Mouse (Mus musculus) CH12.LX (cell line): ENCODE data around the gene S100a2. TPM values are rescaled to one million over a fixed set of nuclear protein-coding genes. Genes with fewer than 3 reads are reported as not detected.

Source experiments
- DNase-seq: peaks from one replicate; pipeline ENCODE4 v3.0.0-alpha.2; 2013; ENCODE audit errors: extremely low read depth
- H3K27ac ChIP-seq: 2 replicates; pipeline ENCODE4 v1.5.1; 2012; ENCODE audit warnings: low read depth, mild to moderate bottlenecking, control low read depth, moderate library complexity; ENCODE audit not compliant: insufficient read depth
- H3K27me3 ChIP-seq: replicated peaks from 2 replicates; pipeline ENCODE3; 2012; ENCODE audit warnings: inconsistent platforms
- H3K36me3 ChIP-seq, 2 experiments: replicated peaks in 1 of 2; 2 replicates each; pipeline versions ENCODE3 to v1.6.1; 2012; ENCODE audit warnings: inconsistent platforms in 1 of 2, low read length in 1 of 2, mild to moderate bottlenecking in 1 of 2, mixed read lengths in 1 of 2, moderate library complexity in 1 of 2; ENCODE audit not compliant: control insufficient read depth in 1 of 2, insufficient read depth in 1 of 2
- H3K4me1 ChIP-seq, 2 experiments: 2 replicates each; pipeline ENCODE4 v1.6.1; 2012; ENCODE audit warnings: inconsistent platforms in 1 of 2, moderate library complexity in 1 of 2; ENCODE audit not compliant: insufficient read depth in 2 of 2, control insufficient read depth in 1 of 2
- H3K4me2 ChIP-seq: 2 replicates; pipeline ENCODE4 v1.6.1; 2012; ENCODE audit warnings: low read depth, mild to moderate bottlenecking, control low read depth; ENCODE audit not compliant: poor library complexity, insufficient read depth, severe bottlenecking
- H3K4me3 ChIP-seq, 3 experiments: fragments of 150-350 bp in 1 of 3; sonication (generic) in 1 of 3; replicated peaks in 1 of 3; 2 replicates each; pipeline versions ENCODE3 to v1.5.1; 2011 to 2012; ENCODE audit warnings: low read depth in 2 of 3, low read length in 2 of 3, mild to moderate bottlenecking in 2 of 3, moderate library complexity in 2 of 3, control low read depth in 1 of 3, improper control_type of control experiment in 1 of 3, inconsistent platforms in 1 of 3, mixed read lengths in 1 of 3; ENCODE audit not compliant: poor library complexity in 1 of 3
- H3K79me2 ChIP-seq: replicated peaks from 2 replicates; pipeline ENCODE4 v1.6.1; 2012; ENCODE audit warnings: mild to moderate bottlenecking, moderate library complexity; ENCODE audit not compliant: control insufficient read depth, poor library complexity, insufficient read depth, severe bottlenecking; ENCODE audit errors: extremely low read depth
- H3K9ac ChIP-seq: 2 replicates; pipeline ENCODE4 v1.6.1; 2012; ENCODE audit warnings: low read depth, mild to moderate bottlenecking, control low read depth, moderate library complexity; ENCODE audit not compliant: insufficient read depth
- H3K9me3 ChIP-seq: replicated peaks from 2 replicates; pipeline ENCODE3; 2012; ENCODE audit warnings: low read length, inconsistent platforms, mixed read lengths
- BHLHE40 ChIP-seq: IDR thresholded peaks from 2 replicates; pipeline ENCODE4 v1.6.1; 2011; ENCODE audit warnings: mild to moderate bottlenecking, low read depth, low read length, improper control_type of control experiment
- CTCF ChIP-seq, 2 experiments: IDR thresholded peaks in 1 of 2; conservative IDR thresholded peaks in 1 of 2; 2 replicates each; pipeline ENCODE4 v1.5.1; 2011 to 2012; ENCODE audit warnings: low read depth in 2 of 2, low read length in 2 of 2, improper control_type of control experiment in 1 of 2, inconsistent platforms in 1 of 2, mild to moderate bottlenecking in 1 of 2, moderate library complexity in 1 of 2
- ETS1 ChIP-seq: conservative IDR thresholded peaks from 2 replicates; pipeline ENCODE4 v1.6.1; 2012; ENCODE audit warnings: low read depth, mild to moderate bottlenecking, inconsistent platforms, low read length, improper control_type of control experiment, moderate library complexity
- HCFC1 ChIP-seq: IDR thresholded peaks from 2 replicates; pipeline ENCODE4 v1.6.1; 2012; ENCODE audit warnings: low read depth, mild to moderate bottlenecking, inconsistent platforms, low read length, improper control_type of control experiment
- IRF4 ChIP-seq: IDR thresholded peaks from 2 replicates; pipeline ENCODE4 v1.6.1; 2014; ENCODE audit warnings: low read depth, mild to moderate bottlenecking, inconsistent platforms, low read length, improper control_type of control experiment
- JUND ChIP-seq: conservative IDR thresholded peaks from 2 replicates; pipeline ENCODE4 v1.6.1; 2011; ENCODE audit warnings: low read depth, low read length, improper control_type of control experiment
- KAT2A ChIP-seq: IDR thresholded peaks from 2 replicates; pipeline ENCODE4 v1.6.1; 2012; ENCODE audit warnings: low read length, improper control_type of control experiment, inconsistent platforms; ENCODE audit not compliant: insufficient replicate concordance
- MAFK ChIP-seq: IDR thresholded peaks from 2 replicates; pipeline ENCODE4 v1.6.1; 2011; ENCODE audit warnings: low read length, improper control_type of control experiment; ENCODE audit not compliant: insufficient replicate concordance
- MEF2A ChIP-seq: IDR thresholded peaks from 2 replicates; pipeline ENCODE4 v1.6.1; 2014; ENCODE audit warnings: low read depth, mild to moderate bottlenecking, inconsistent platforms, low read length, improper control_type of control experiment, borderline replicate concordance
- MYC ChIP-seq: IDR thresholded peaks from 2 replicates; pipeline ENCODE4 v1.6.1; 2011; ENCODE audit warnings: low read depth, mild to moderate bottlenecking, improper control_type of control experiment, low read length
- NRF1 ChIP-seq: IDR thresholded peaks from 2 replicates; pipeline ENCODE4 v1.6.1; 2014; ENCODE audit warnings: low read depth, mild to moderate bottlenecking, inconsistent platforms, low read length, improper control_type of control experiment, moderate library complexity
- POLR2A ChIP-seq: IDR thresholded peaks from 2 replicates; pipeline ENCODE4 v1.6.1; 2011; ENCODE audit warnings: low read depth, mild to moderate bottlenecking, improper control_type of control experiment, low read length
- RAD21 ChIP-seq: IDR thresholded peaks from 2 replicates; pipeline ENCODE4 v1.6.1; 2011; ENCODE audit warnings: low read depth, mild to moderate bottlenecking, low read length, improper control_type of control experiment, moderate library complexity
- RCOR1 ChIP-seq: conservative IDR thresholded peaks from 2 replicates; pipeline ENCODE4 v1.6.1; 2012; ENCODE audit warnings: low read depth, mild to moderate bottlenecking, inconsistent platforms, low read length, improper control_type of control experiment
- SMC3 ChIP-seq: IDR thresholded peaks from 2 replicates; pipeline ENCODE4 v1.6.1; 2011; ENCODE audit warnings: low read depth, low read length, improper control_type of control experiment
- TBP ChIP-seq: conservative IDR thresholded peaks from 2 replicates; pipeline ENCODE4 v1.6.1; 2011; ENCODE audit warnings: low read depth, low read length, improper control_type of control experiment
- TCF12 ChIP-seq: IDR thresholded peaks from 2 replicates; pipeline ENCODE4 v1.6.1; 2014; ENCODE audit warnings: low read depth, mild to moderate bottlenecking, inconsistent platforms, low read length, improper control_type of control experiment
- USF1 ChIP-seq: IDR thresholded peaks from 2 replicates; pipeline ENCODE4 v1.6.1; 2014; ENCODE audit warnings: low read depth, mild to moderate bottlenecking, inconsistent platforms, low read length, improper control_type of control experiment
- ZC3H11A ChIP-seq: IDR thresholded peaks from 2 replicates; pipeline ENCODE4 v1.6.1; 2012; ENCODE audit warnings: low read depth, mild to moderate bottlenecking, inconsistent platforms, low read length, improper control_type of control experiment
- ZMIZ1 ChIP-seq: IDR thresholded peaks from 2 replicates; pipeline ENCODE4 v1.6.1; 2012; ENCODE audit warnings: low read depth, mild to moderate bottlenecking, inconsistent platforms, low read length, improper control_type of control experiment
- dilution Hi-C: fragments of 300-500 bp; cut with MboI; formaldehyde crosslinking; loops from 2 replicates; pipeline ENCODE4 v1.14.3; 2020; ENCODE audit warnings: low sequenced_read_pairs; ENCODE audit not compliant: extremely low pct_unique_long_range_greater_than_20kb, extremely low pct_ligation_motif_present
- in situ Hi-C: fragments of 300-500 bp; cut with MboI; formaldehyde crosslinking; loops from 3 replicates; pipeline ENCODE4 v1.14.3; 2019; ENCODE audit warnings: low sequenced_read_pairs, low pct_ligation_motif_present, low pct_unique_long_range_greater_than_20kb, mixed read lengths
- polyA plus RNA-seq: library from polyadenylated mRNA; unstranded; fragments of >175 nt; gene quantifications from 2 replicates; pipeline ENCODE4 v1.2.1, GENCODE M21; 2012; ENCODE audit warnings: low read depth; ENCODE audit not compliant: insufficient read length
- total RNA-seq, 2 experiments: library from RNA; depleted of rRNA; stranded (reverse); fragments of 300-350 nt in 1 of 2; fragments of >200 nt in 1 of 2; gene quantifications; 2 replicates each; pipeline ENCODE4 v1.2.3; 2012 to 2014

S100a2 gene
- total and polyA plus RNA-seq, 3 experiments: not detected

- no peak overlapping the region for H3K4me2 ChIP-seq
- H3K4me1 ChIP-seq: peaks cover 0 to 42% of the 10 kb centered on the region in 2 experiments; a peak in 2 of 4 replicates
- no peaks in the 10 kb centered on the region for H3K9me3 ChIP-seq
- H3K27ac ChIP-seq: no peak overlapping the region
- H3K4me3 ChIP-seq: no peak overlapping the region
- no peak overlapping the region for H3K9ac ChIP-seq
- no peak for TF ChIP-seq POLR2A
- no peak for TF ChIP-seq HCFC1
- TF ChIP-seq MEF2A: no peak
- no peak for TF ChIP-seq KAT2A
- TF ChIP-seq MAFK: no peak
- TF ChIP-seq ZC3H11A: no peak
- peak; percentile 42 for DNase-seq
- no peaks in the 10 kb centered on the region for H3K36me3 ChIP-seq
- H3K27me3 ChIP-seq: peaks cover 5% of the 10 kb centered on the region
- in situ Hi-C loops: loop anchor here (5.0 kb wide), 1 partner anchor 105 kb away; the partner anchor contains the start of gene Chtop
- H3K79me2 ChIP-seq: no peaks in the 10 kb centered on the region
- dilution Hi-C loops: no loop called here
Measured at GRCm38 (mm10) chr3:90612061-90612460, 22.0 kb downstream of the S100a2 start.

GRCm38 (mm10) chr3:90612728-90613291, 22.8 kb downstream of the S100a2 start, which contains the start of gene S100a6:
Gene S100a6, plus strand, starts transcription at chr3:90612882.
- peaks cover 0 to 39% of the 10 kb centered on the region in 2 experiments; a peak in 2 of 4 replicates for H3K4me1 ChIP-seq
- no peaks in the 10 kb centered on the region for H3K9me3 ChIP-seq

DNA sequence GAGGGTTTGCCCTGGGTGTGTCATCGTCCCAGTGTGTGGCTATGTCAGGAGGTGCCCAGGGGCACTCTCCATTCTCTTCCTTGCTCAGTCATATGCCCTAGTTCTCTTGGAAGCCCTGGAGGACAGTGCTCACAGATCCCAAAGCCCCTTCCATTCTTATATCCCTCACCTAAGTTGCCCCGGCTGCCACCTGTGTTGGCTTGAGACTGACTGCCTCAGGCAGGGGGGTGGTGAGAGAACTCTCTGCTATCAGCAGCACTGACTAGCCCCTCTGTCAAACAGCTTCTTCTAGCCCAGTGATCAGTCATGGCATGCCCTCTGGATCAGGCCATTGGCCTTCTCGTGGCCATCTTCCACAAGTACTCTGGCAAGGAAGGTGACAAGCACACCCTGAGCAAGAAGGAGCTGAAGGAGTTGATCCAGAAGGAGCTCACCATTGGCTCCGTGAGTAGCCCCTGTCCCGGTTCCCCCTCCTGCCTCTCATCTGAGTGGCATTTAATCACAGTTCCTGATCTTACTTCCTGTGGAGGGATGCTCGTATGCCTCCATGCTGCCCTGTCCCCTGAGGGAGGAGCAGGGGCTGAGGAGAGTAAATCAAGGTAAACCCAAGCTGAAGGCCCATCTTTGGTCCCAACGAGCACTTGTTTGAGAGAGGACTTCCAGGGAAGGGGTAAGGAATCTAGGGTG, 23.6 kb downstream of the S100a2 start:
- Histone ChIP-seq H3K79me2 (no peaks in the 10 kb centered on the region), H3K4me3 (no peak overlapping the region), H3K4me2 (no peak overlapping the region), H3K36me3 (no peaks in the 10 kb centered on the region), H3K27me3 (peaks cover 4% of the 10 kb centered on the region), H3K9ac (no peak overlapping the region), H3K27ac (no peak overlapping the region), H3K4me1 (peaks cover 0 to 36% of the 10 kb centered on the region in 2 experiments; a peak in 2 of 4 replicates)
- in situ Hi-C loops (loop anchor here (5.0 kb wide), 1 partner anchor 106 kb away; the partner anchor contains the start of gene Chtop), dilution Hi-C loops (no loop called here)
- no peak for DNase-seq
- TF ChIP-seq JUND: no peak
- no peak for TF ChIP-seq ETS1
- TF ChIP-seq POLR2A: no peak
- no peak for TF ChIP-seq RCOR1
- no peak for TF ChIP-seq USF1
- no peak for TF ChIP-seq CTCF (conservative IDR thresholded peaks at IDR 0.05 in 1 of 2, IDR thresholded peaks at IDR 0.05 in 1 of 2; ENCODE audit: low read depth in 2 of 2, low read length in 2 of 2)
- no peak for TF ChIP-seq IRF4
- no peak for TF ChIP-seq TBP
- TF ChIP-seq ZMIZ1: no peak
- no peak for TF ChIP-seq NRF1
- TF ChIP-seq TCF12: no peak
- TF ChIP-seq HCFC1: no peak
- TF ChIP-seq, all 38 proteins: peak for 0
- H3K9me3 ChIP-seq: no peaks in the 10 kb centered on the region

More at GRCm38 (mm10) chr3:90612728-90613291, 22.8 kb downstream of the S100a2 start, which contains the start of gene S100a6:
- peaks cover 5% of the 10 kb centered on the region for H3K27me3 ChIP-seq
- TF ChIP-seq ETS1: no peak
- TF ChIP-seq RAD21: peak; percentile 8
- no peak for TF ChIP-seq NRF1
- no peak for TF ChIP-seq KAT2A
- TF ChIP-seq IRF4: 0 out of 2 replicates have a peak, but pooled peaks have one; percentile 15
- peak; percentile 55 for TF ChIP-seq SMC3
- peak; percentile 78 to 79 for TF ChIP-seq CTCF (conservative IDR thresholded peaks at IDR 0.05 in 1 of 2, IDR thresholded peaks at IDR 0.05 in 1 of 2; ENCODE audit: low read depth in 2 of 2, low read length in 2 of 2)
- TF ChIP-seq MYC: no peak
- TF ChIP-seq BHLHE40: peak; percentile 53; the same call in 1 of the 2 replicates
- dilution Hi-C loops: no loop called here
- no peaks in the 10 kb centered on the region for H3K79me2 ChIP-seq
- H3K4me2 ChIP-seq: no peak within 1 kb of the TSS
- DNase-seq: peak; percentile 72
- no peak within 1 kb of the TSS for H3K27ac ChIP-seq
- no peak within 1 kb of the TSS for H3K9ac ChIP-seq
- in situ Hi-C loops: loop anchor here (5.0 kb wide), 1 partner anchor 106 kb away; the partner anchor contains the start of gene Chtop
- no peaks in the 10 kb centered on the region for H3K36me3 ChIP-seq
- no peak within 1 kb of the TSS for H3K4me3 ChIP-seq
